Mouse (Mus musculus) neural tube, embryonic 14.5 days (tissue): ENCODE results near the gene Gm9495. TPM values are rescaled to one million over a fixed set of nuclear protein-coding genes. Genes with fewer than 3 reads are reported as not detected.

Experiments
- ATAC-seq: fragments of 200-750 bp; cut with Nextera tagmentation; 2 replicates; pipeline ENCODE4 v1.8.0; 2017; ENCODE audit warnings: low read depth, mild to moderate bottlenecking, moderate TSS enrichment, moderate library complexity
- H3K27ac ChIP-seq: fragments of 300-500 bp; sonication (generic); 2 replicates; pipeline ENCODE4 v1.5.1; 2014; ENCODE audit warnings: low read depth, mild to moderate bottlenecking, control low read depth, low read length, moderate library complexity, mixed read lengths
- H3K27me3 ChIP-seq: fragments of 300-500 bp; sonication (generic); 2 replicates; pipeline ENCODE4 v1.6.1; 2014; ENCODE audit warnings: low read length; ENCODE audit not compliant: control insufficient read depth, insufficient read depth
- H3K36me3 ChIP-seq: fragments of 300-500 bp; sonication (generic); 2 replicates; pipeline ENCODE4 v1.6.1; 2014; ENCODE audit warnings: low read length, mixed read lengths; ENCODE audit not compliant: control insufficient read depth, insufficient read depth
- H3K4me1 ChIP-seq: fragments of 300-500 bp; sonication (generic); 2 replicates; pipeline ENCODE4 v1.6.1; 2014; ENCODE audit warnings: low read length; ENCODE audit not compliant: control insufficient read depth, insufficient read depth
- H3K4me2 ChIP-seq: fragments of 300-500 bp; sonication (generic); 2 replicates; pipeline ENCODE4 v1.6.1; 2014; ENCODE audit warnings: mild to moderate bottlenecking, low read depth, low read length, control low read depth
- H3K4me3 ChIP-seq: fragments of 300-500 bp; sonication (generic); 2 replicates; pipeline ENCODE4 v1.5.1; 2014; ENCODE audit warnings: low read depth, low read length, control low read depth, mixed read lengths
- H3K9ac ChIP-seq: fragments of 300-500 bp; sonication (generic); replicated peaks from 2 replicates; pipeline ENCODE4 v1.6.1; 2014; ENCODE audit warnings: low read depth, mild to moderate bottlenecking, control low read depth, low read length, mixed read lengths
- H3K9me3 ChIP-seq: fragments of 300-500 bp; sonication (generic); 2 replicates; pipeline ENCODE4 v1.6.1; 2016; ENCODE audit warnings: low read length; ENCODE audit not compliant: control insufficient read depth
- WGBS: fragments of 180-500 bp; shearing (Covaris S2); extraction: QIAGEN DNeasy Blood & Tissue Kit; methylation state at CpG from one replicate; pipeline ENCODE4 v1.1.7; 2014; 5-methylcytosine and 5-hydroxymethylcytosine counted together
- polyA plus RNA-seq: library from polyadenylated mRNA; unstranded; fragments of >200 nt; fragmentation: Nextera tagmentation; extraction: Ambion mirVana; gene quantifications from 2 replicates; pipeline ENCODE4 v1.2.1, GENCODE M21; 2014

Gene Gm9495
- polyA plus RNA-seq, 1 experiment from 2014 or later = not detected

DNA sequence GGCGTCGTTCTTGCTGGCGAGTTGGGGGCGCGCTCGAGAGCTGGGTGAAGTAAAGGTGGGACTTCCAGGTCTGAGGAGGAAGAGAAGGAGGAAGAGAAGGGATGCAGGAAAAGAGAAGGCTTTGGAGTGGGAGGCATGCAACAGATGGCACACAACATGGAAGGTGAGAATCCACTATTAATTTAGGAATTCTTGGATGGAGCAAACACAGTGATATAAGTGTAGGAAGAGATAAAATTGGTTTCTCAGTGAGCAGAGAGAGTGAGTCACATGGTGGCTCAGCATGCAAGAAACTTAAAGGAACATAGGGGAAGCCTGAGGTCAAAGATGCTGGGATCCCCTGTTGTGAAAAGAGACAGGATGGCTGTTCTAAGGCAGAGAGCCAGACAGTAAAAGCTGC is 69.0 kb downstream of the Gm9495 start:
- Histone ChIP-seq H3K9me3 (peaks cover 12% of the 10 kb centered on the region), H3K27me3 (no peaks in the 10 kb centered on the region), H3K27ac (no peak overlapping the region), H3K4me3 (no peak overlapping the region), H3K4me2 (no peak overlapping the region), H3K36me3 (peaks cover 4% of the 10 kb centered on the region; the same call in 1 of the 2 replicates), H3K4me1 (no peaks in the 10 kb centered on the region), H3K9ac (no peak overlapping the region)
- WGBS = 98% methylated on average over 6 of the region's 6 CpGs
- no peak for ATAC-seq

Other genes with a start within 250 kb of the Gm9495 start
- 15.3 and 15.6 TPM in 2 replicates for gene Zfp930, start 244.5 kb downstream of the Gm9495 start, polyA plus RNA-seq
- 7.7 and 12.2 TPM in 2 replicates for gene D130040H23Rik, start 182.5 kb downstream of the Gm9495 start, polyA plus RNA-seq
- not detected in 2 replicates for gene Gm7697, start 69.4 kb upstream of the Gm9495 start, polyA plus RNA-seq
- gene Zfp868, start 172.0 kb upstream of the Gm9495 start, polyA plus RNA-seq = 44.1 and 44.9 TPM in 2 replicates
- gene Zfp964, start 200.9 kb upstream of the Gm9495 start, polyA plus RNA-seq = 3.0 and 3.1 TPM in 2 replicates